Mouse (Mus musculus) frontal cortex, adult 2 months (tissue): ENCODE measurements around the gene Apom. TPM values are rescaled to one million over a fixed set of nuclear protein-coding genes. Genes with fewer than 3 reads are reported as not detected.

ENCODE experiments used
- DNase-seq, 2 experiments: peaks; one replicate each; pipeline ENCODE4 v3.0.0; 2022; ENCODE audit warnings: low spot score in 1 of 2; ENCODE audit errors: extremely low spot score in 1 of 2
- polyA plus RNA-seq: library from polyadenylated mRNA; depleted of rRNA; stranded (reverse); fragments of >200 nt; gene quantifications from 2 replicates; pipeline ENCODE4 v1.2.3, GENCODE M21; 2012

The Apom gene
- polyA plus RNA-seq, 1 experiment: 0.40 TPM

DNA sequence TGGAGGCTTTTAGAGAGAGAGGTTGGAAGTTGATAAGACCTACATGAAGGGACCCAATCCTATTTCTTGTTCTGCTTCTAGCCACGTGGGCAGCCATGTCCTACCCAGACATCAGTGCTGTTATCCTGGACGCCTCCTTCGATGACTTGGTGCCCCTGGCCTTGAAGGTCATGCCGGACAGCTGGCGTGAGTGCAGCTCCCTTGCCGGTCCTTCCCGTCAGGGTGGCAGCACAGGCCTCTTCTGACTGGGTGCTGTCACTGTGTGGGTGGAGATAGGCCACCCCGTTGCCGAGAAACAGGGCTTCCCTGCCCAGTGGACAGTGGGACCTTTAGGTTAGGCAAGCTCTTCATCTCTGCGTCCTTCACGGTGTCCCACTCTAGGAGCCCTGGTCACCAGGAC lies 30.7 kb downstream of the Apom start:
- DNase-seq: no peak

DNA sequence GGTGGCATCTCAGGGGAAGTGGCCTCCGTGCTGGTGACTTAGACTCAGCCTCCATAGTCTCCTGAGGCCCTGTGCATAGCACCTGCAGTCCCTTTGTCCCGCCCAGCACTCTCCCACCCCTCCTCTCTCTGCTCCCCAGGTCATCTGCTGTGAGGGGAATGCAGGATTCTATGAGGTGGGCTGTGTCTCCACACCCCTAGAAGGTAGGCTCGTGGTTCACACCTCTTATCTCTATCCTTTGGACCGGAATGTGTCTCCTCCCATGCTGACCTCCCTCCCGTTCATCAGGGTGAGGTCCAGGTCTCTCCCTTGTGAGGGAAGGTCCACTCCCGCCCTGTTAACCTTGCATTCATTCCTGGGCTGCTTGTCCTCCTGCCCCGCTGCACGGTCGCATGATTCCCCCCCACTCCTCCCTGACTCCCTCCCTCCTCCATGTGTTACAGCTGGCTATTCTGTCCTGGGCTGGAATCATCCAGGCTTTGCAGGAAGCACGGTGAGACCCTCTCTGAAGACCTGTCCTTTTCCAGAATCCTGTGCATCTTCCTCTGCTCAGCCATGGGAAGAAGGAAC lies 31.6 kb downstream of the Apom start:
- no peak for DNase-seq

DNA sequence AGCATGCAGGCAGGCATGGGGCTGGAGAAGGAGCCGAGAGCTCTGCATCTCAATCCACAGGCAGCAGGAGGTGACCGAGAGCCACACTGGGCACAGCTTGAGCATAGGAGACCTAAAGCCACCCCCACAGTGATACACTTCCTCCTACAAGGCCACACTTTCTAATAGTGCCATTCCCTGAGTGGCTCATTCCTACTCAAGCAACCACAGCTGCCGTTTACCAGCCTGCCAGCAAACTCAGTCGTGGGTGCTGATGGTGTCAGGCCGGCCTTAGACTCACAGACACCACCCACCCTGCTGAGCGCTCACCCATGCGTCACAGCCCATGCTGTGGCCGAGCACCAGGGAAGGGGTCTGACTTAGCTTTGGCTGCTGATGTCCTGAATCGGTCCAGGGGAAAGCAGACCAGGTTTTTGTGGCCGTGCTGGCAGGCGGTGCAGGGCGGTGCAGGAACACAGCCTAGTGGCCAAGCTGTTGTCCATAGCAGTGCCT lies 34.6 kb downstream of the Apom start:
- peak; percentile 55 to 69 for DNase-seq

DNA sequence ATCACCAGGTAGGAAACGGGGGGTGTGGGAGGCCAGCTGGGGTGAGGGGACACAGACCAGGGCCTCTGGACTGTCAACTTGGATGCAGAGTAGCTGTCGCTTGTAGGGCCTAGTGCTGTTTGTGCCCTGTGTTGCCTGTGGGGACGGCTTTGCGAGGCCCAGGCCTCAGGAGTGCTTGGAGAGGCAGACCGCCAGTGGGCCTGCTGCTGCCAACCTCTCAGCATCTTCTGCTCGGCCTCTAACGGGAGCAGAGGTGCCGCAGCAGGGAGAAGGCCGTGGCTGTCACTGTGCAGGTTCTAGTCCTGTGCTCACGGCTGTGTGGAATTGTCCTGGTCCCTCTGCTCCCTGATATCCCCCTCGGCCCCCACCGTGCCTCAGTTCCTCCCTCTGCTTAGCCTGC lies 35.3 kb downstream of the Apom start:
- DNase-seq: no peak

DNA sequence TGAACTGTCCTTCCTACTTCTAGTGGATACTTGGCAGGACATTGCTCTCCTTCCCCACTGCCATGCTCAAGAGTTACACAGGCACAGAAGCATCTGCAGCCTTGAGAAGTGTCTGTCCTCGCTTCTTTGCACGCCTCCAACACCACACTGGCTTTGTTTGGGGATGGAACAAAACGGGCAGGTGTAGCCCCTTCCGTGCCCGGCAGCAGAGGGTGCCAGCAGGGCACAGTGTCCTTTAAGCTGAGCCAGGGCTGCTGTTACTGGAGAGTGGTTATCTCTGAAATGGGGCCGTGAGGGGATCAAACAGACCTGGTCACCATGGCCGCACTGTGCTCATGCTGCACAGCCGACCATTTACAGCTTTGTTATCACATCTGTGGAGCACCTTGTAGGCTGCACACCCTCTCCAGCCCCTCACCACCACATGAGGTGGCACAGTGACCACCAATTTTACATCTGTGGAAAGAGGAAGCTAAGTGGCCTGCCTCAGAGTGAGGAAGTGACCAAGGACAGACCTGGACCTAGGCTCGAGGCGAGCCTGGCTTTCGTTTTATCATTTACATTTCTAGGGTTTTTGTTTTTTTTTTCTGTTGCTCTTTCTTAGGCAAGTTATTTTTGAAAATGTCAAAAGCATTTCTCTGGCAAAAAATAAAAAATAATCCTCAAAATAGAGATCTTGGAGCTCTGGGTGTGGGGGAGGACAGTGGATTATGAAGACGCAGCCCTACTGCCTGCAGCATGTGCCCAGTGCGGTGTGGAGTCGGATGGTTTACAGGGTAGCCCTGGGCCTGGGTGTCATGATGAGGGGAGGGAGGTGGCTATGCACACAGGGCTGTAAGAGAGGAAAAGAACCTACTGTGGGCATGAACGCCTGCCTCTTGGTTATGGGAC lies 37.1 kb downstream of the Apom start:
- DNase-seq: no peak

DNA sequence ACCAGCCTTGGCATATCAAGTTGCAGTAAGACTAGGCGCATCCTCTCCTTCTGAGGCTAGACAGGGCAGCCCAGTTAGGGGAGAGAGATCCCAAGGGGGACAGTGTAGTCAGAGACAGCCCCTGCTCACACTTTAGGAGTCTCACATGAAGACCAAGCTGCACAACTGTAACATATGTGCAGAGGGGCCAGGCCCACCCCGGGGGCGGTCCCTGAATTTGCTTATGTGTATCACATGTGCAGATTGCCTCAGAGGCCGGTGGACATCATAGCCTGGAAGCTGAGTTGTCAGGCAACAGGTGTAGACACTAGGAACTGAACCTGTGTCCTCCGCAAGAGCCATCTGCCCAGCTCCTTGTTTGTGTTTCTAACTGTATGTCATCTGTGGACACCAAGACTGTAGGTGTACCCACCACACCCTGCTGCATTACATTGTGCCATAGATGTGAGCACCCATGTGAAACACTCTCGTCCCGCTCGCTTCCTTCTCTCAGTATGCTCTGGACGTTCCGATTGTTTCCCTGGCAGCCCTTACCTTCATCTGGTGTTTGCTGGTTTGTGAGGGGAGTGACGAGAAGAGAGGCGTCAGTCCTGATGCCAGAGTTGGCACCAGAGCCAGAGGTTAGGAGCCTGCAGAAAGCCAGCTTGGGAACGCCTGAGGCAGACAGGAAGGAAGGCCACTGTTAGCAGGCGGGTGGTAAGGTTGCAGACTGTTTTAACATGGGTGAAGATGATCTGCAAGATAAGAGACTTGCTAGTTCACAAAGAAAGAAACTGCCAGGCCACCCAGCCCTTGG lies 39.2 kb downstream of the Apom start:
- no peak for DNase-seq

DNA sequence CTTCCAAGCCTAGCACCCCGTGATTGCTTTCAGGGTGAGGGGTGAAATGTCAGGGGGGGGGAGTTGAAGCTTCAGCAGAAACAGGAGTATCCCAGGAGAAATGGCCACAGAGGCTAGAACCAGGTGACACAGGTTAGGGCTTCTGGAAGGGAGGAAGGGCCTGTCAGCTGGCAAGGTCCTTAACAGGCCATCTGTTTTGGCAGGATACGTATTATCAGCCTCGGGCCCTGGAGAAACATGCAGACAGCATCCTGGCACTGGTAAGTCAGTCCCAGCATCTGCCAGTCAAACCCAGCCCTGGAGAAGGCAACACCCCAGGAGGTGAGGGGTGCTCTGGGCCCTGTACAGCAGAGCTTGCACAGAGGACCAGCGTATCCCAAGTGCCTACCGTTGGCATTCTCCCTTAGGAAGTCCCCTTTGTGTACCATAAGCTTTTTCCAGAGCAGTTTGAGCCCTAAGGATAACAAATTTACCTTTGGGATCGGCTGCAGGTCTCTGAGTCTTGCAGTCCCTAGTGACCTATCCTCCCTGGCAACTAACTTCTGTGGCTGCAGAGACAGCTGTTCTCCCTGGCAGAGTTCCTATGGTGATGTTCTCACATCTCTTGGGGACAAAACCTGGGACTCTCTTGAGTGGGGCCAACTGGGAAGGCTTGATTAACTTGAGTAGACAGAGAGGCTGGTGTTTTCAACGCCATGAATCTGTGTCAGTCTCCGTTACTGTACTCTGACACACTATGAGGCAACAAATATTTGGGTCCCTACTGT lies 41.5 kb downstream of the Apom start:
- no peak for DNase-seq

DNA sequence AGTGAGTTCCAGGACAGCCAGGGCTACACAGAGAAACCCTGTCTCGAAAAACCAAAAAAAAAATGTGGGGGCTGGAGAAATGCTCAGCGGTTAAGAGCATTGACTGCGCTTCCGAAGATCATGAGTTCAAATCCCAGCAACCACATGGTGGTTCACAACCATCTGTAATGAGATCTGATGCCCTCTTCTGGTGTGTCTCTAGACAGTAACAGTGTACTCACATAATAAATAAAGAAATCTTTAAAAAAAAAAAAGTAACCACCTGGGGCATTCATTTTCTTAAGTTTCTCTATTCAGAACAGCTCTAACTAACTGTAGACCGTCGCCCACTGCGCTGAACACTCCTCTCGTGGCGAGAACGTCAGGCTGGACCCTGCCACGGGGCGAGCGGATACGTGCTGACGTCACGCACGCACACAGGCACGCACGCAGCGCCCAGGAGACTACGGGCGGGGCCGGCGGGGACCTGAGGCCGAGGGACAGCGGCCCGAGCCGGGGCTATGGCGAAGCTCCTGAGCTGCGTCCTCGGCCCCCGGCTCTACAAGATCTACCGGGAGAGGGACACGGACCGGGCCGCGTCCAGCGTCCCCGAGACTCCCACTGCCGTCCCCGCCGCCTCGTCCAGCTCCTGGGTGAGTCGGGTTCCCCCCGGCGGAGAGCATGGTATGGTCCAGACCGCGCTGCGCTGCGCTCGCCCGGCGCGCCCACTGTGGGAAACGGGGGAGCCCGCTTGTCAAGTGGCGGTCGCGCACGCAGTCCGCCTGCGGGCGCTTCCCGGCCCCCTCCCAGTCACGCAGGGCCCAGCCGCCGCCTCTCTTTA lies 42.8 kb downstream of the Apom start, which contains the start of gene Abhd16a:
TSS of gene Abhd16a (plus strand) at position 439 of the 820 bp plus-strand sequence.
- peak; percentile 87 to 95 for DNase-seq

DNA sequence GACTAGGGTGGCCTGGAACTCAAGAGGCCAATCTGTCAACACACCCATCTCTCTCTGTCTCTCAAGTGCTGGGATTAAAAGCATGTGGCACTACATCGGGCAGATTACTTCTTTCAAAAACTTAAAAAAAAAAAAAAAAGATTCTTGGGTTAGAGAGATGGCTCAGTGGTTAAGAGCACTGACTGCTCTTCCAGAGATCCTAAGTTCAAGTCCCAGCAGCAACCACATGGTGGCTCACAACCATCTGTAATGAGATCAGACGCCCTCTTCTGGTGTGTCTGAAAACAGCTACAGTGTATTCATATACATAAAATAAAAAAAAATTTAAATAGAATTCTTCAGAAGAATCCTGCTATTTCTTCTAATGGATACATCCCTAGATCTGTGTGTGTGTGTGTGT lies 43.7 kb downstream of the Apom start:
- no peak for DNase-seq

DNA sequence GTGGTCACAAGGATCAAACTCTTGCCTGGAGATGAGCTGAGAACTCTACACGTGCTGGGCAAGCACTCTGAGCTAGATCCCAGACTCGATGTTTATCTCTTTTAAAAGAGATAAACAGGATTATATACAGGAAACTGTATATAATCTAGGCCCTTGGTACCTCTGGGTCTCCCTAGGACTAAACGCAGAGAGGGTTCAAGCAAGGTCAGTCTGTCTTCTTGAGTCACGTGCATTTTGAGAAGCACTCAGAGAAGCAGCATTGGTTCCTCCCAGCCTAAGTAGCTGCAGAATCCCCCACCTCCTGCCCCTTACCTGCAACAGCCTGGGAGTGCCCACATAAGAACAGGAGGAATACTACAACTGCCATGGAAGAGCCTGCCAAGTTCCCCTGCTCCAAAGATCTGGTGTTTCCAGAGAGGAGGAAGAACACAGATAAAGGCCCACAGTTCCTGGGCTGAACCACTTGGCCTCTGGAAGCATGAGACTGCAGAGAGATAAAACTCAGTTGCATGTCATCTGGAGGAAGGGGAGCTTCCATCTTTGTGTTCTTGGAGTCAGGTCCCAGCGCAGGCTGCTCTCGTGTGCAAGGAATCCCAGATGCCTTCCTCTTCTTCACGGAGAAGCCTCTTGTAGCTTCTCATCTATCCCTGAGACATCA lies 46.5 kb downstream of the Apom start, which contains the start of gene Ly6g6f:
TSS of gene Ly6g6f (minus strand) at position 403 of the 658 bp plus-strand sequence.
- no peak for DNase-seq

- DNase-seq: no peak
These were observed 47.8 kb downstream of the Apom start for GRCm38 (mm10) chr17:35083929-35084497.

GRCm38 (mm10) chr17:35082841-35083576 lies 48.8 kb downstream of the Apom start:
- DNase-seq: no peak

DNA sequence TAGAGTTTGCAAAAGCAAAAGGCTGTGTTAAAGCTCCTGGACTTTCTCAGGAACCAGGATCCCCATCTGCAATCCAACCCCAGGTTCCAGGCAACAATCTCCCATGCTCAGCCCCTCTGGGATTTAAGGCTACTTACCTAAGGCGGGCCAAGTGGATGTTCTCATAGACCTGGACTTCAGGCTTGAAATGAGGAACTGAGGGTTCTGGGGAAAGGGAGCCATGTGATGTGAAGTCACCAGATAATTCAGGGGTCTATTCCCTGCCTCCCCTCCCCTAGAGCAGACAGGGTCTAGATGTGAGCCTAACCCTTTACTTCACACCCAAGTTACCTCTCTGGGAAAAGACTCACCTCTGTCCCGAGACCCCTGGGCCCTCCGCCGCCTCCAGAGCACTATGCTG lies 51.1 kb downstream of the Apom start:
- DNase-seq: no peak

DNA sequence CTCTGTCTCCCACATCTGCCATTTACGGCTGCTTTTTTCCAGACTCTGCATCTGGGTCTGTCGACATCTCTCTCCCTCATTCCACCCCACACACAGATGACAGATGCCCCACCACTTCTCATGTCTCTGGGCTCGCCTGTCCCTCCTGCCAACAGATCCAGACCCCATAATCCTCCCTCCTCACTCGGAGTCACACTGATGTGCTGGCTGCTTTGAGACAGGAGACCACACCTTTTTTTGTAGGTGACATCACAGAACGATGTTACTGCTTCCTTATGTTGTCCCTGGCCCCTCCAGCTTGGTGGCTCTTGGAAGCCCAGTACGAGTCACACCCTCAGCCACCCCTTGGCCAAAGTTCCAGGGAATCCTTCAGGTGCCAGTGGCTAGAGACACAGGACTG lies 51.6 kb downstream of the Apom start:
- DNase-seq: no peak

DNA sequence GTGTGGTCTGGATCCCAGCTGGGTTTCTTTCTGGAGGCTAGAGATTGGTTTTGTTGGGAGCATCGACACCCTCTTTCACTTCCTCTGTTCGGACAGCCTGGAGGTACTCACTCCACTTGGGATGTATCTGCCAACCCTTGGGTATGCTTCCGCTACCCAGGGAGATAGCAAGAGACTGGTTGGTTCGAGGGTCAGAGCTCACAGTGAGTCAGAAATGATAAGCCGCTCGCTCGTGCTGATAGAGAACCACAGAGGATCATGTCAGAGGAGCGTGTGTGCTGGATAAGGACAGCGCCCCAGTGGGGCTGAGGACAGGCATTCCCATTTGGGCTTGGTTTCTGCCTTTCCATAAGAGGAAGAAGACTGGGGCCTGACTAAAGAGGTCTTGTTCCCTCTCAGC lies 52.1 kb downstream of the Apom start:
- DNase-seq: no peak
